Mouse (Mus musculus) spleen, embryonic (tissue): ENCODE measurements around the gene Kcns3.

Source experiments
- CTCF ChIA-PET: fragments of 350-600 bp; sonication (Branson Sonifier 250); formaldehyde crosslinking; loops from one replicate; lab custom pipeline; 2022; lab: Charles Lee

Kcns3 gene

DNA sequence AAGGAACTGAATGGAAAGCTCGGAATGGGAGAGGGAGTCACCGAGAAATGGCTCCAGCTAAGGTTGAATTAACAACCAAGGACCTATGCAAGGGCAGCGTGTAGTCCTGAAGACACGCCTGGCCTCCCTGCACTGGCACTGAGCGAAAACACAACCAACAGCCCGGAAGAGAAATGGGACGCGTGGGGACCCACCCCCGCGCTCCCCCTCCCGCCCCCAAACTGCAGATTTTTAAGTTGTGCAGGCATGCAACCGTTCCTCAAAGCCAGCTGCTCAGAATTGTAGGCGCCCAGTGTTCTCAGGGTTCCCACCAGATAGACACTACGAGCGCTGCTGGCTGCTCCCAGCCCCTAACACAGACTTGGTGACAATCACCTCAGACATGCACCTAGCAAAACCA lies at the start of gene Kcns3:
TSS of gene Kcns3 (minus strand) at position 42 of the 400 bp plus-strand sequence.
- CTCF ChIA-PET: no interaction called here

DNA sequence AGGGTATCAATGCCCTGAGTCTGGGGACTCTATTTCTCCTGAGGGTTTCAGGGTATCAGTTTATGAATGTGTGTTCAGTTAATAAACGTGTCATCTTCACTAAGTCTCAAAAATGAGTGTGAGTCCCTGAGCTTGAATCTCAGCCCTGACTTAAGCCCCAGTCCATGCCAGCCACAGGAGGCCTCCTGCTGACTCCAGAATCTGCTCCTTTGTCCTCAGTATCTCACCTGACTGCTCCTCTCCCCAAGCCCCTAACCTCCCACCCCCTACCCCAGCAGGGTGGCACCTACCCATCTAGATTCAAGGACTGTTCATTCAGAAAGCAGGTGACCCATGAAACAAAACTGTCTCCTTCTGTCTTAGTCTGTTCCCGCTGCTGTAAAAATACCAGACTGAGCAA lies 47.7 kb upstream of the Kcns3 start:
- CTCF ChIA-PET: interaction anchor here (0.7 kb wide), 1 partner anchor 86 kb away, joined by 10 read pairs; no protein-coding TSS in a partner anchor

DNA sequence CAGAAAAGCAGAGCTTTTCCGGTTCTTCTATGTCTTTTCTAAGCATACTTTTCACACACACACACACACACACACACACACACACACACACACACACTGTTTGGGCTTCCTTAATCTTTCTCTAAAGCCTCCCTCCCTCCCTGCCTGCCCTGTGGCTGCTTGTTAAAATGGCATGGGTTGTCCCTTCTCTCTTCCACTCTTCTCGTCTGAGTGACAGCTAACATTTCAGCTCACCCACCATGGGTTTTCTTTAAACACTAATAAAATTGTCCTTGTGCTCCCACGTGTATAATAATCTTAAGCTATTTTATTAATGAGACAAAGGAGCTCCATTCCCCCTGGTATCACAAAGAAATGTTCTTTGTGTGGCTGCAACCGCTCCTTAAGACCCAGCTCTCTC lies 47.2 kb upstream of the Kcns3 start:
- CTCF ChIA-PET: no interaction called here

DNA sequence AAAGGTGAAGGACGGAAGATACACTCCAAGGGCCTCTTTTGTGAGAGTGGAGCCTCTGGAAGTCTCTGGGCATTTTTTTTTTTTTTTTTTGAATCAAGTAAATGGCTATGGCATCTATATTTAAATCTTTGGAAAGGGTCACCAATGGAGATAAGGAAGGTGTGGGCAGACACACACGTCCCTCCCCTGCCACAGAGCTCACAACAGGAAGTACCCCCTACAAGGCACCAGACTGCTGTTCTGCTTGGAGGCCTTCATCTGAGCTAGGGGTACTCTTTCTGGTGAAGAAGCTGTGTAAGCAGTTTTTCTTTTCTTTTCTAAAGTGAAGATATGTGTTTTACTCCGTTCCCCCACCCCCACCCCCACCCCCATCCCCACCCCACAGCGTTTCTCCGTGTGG lies 46.0 kb upstream of the Kcns3 start:
- CTCF ChIA-PET: interaction anchor here (0.5 to 1.4 kb wide), 9 partner anchors 9 to 140 kb away, joined by 3 to 17 read pairs (median 4); no protein-coding TSS in a partner anchor

DNA sequence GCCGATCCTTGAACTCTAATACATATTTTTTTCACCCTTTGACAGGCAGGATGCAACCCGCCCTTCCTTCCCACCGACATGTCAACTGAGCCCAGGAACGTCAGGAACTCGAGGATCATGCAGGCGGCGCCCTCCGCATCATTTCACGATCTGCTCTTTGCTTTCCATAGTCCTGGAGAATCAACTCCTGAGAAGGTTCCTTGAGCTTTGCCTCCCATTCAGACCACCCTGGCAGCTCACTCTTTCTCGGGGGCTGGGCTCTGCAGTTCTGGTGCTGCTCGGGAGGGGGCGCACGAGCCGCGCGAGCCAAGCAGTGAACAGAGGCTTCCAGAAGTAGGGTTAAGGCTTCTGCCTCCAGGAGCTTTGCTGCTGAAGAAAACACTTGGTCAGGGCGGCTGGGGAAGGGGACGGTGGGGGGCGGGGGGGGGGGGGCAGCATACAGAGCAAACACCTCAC lies 45.3 kb upstream of the Kcns3 start:
- CTCF ChIA-PET: interaction anchor here (0.5 to 1.4 kb wide), 9 partner anchors 9 to 141 kb away, joined by 3 to 17 read pairs (median 4); no protein-coding TSS in a partner anchor

DNA sequence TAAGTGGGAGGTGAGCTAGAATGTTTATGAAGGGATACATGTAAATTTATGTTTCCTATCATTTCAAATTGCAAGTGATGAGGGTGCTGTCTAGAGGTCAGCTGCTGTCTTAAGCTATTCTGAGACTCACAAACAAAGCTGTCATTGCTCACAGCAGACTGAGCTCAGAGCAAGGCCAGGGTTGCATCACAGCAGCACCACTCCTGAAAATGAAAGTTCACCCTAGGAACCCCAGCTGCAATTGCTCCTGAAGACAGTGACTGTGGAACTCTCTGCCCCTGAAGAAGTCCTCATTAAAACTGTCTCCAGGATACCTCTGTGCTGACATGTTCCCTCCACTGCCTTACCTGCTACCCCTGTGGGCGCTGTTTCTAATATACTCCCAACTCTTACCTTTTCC lies 44.2 kb upstream of the Kcns3 start:
- CTCF ChIA-PET: no interaction called here

DNA sequence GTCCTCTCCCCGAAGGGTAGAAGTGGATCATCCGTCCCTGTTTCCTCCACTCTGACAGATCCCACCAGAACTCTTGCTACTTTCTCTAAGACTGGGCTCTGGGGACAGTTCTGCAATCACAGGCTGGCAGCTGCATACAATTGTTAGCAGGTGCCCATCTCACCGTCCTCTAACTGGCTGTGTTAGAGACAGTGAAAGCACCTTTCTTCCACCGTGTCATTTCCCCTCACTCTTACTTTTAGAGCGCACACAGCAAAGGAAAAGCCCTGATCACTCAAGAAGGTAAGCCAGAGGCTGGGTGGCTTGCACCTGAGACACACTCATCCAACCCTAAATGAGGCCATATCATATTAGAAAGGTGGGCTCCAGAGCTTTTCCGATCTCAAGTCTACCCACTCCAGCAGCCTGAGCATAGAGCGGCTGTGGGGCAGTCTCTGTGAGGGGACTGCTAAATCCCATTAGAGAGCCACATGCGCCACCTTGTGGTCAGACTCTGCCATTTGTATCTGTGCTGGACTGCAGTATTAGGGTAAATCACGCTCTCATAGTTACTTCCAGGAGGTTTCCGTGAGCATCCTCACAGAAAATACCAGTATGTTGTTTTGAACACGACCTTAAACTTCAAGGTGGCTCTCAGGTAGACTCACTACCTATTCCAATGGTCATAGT lies 27.8 kb upstream of the Kcns3 start:
- CTCF ChIA-PET: no interaction called here

DNA sequence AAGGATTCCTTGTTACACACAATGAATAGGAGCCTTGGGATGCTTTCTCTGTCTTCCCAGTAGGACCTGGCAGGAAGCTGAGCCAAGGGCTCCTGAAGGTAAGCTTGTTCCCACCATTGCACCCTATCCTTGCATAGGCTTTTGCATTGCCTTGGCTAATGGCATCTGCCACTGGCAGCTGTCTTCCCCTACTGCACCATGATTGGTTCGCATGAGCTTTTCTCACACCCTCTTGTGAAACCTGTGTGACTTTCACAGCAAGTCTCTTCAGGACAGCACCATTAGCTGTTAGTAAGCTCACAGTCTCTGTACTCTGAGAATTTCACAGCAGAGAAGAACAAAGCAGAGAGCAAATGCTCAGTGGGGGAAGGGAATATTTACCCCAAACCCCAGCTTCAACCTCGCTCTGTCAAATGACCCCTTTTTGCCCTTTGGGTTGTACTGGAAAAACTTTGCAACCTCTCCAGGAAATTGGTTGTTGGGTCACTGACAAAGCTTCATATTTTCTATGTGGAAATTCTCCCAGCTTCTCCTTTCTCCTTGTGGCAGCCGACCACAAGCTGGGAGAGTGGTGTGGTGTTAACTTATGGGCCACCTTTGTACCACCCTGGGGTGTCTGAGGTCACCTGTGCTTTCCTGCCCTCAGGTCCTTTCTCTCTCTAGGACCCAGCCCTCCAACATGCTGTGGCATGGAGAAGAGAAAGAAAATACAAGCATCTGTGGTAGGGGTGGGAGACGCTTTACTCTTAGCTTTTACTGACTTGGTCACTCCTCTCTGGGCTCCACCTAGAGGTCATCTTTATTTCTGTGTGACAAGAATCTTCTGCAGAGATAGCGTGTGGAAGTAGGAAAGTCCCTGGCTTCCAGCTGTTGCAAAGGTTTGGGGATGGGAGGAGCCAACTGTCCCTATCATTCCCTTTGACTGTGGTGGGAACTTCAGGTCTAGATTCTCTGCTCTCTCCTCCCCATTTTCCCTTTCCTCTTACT lies 26.8 kb upstream of the Kcns3 start:
- CTCF ChIA-PET: no interaction called here

DNA sequence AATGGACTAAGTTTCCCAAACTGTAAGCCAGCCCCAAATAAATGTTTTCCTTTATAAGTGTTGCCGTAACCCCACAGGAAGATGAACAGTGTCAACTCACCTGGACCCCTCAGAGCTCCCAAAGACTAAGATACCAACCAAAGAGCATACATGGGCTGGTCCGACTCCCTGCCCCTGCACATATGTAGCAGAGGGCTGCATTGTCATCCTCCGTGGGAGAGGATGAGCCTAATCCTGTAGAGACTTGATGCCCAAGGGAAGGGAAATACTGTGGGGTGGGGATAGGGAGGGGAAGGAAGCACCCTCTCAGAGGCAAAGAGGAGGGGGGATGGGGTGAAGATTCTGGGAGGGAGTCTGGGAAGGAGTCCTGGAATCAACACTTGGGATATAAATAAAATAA lies 7.8 kb upstream of the Kcns3 start:
- CTCF ChIA-PET: no interaction called here

DNA sequence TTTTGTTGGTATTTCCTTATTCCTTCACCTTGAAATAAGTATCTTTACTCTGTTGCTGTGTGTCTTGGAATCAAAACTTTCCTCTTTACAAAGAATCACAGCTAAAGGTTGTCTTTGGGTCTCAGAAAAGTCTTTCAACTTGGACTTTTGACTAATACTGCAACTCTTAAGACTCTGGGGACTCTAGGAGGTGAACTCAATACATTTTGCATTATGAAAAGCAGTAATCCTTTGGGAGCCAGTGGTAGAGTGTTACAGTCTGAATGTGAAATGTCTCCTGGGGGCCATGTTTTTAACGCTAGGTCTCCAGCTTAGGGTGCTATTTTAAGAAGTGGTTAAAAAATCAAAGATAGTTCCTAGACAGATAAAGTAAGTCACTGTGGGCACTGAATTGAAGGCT lies 4.3 kb upstream of the Kcns3 start:
- CTCF ChIA-PET: no interaction called here

DNA sequence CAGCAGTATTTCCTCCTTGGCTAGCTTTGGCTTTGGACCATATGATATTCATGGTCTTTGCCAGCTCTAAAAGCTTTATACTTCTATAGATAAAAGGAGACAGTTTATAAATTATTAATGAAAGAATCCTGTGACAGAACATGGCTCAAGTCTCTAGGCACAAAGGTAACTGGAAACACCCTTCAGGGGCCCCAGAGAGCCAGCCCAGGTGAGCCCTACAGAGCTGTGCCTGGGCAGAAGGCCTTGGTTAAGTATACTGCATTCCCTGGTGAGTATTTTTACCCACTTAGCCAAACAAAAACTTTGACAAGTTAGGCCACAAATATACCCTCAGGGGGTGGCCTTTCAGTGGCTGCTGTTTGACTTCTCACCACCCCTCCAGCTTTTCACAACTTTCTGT lies 2.7 kb upstream of the Kcns3 start:
- CTCF ChIA-PET: no interaction called here

DNA sequence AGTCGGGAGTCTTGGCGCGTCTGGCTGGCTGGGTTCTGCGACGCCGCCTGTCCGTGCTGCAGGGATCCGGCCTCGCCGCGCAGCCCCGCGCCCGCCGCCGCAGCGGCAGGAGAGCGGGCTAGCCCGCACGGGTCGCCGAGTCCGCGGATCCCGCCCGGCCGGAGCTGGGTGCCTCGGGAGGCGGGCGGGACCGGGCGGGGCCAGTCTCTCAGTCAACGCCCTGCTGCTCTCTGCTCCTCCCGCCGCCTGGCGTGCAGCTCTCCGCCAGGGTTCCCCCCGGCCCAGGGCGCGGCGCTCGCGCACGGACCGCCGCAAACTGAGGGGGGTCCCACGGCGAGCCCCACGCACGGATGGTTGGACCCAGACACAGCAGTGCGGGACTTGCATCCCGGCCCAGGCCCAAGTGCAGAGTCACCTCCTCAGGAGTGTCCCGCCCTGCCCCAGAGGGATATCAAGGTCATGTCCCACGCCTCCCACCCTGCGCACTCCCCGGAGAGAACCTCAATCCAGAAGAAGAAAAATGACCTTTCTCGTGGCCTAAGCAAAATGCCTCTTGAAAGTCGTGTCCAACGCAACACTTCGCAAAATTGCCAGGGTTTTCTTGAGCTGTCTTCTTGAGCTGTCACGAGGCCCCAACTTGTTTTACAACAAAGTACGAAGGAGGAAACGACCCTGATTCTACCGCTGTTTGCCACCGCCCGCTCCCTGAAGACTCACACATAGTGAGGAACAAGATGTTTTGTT lies 492 bp downstream of the Kcns3 start:
- CTCF ChIA-PET: no interaction called here

DNA sequence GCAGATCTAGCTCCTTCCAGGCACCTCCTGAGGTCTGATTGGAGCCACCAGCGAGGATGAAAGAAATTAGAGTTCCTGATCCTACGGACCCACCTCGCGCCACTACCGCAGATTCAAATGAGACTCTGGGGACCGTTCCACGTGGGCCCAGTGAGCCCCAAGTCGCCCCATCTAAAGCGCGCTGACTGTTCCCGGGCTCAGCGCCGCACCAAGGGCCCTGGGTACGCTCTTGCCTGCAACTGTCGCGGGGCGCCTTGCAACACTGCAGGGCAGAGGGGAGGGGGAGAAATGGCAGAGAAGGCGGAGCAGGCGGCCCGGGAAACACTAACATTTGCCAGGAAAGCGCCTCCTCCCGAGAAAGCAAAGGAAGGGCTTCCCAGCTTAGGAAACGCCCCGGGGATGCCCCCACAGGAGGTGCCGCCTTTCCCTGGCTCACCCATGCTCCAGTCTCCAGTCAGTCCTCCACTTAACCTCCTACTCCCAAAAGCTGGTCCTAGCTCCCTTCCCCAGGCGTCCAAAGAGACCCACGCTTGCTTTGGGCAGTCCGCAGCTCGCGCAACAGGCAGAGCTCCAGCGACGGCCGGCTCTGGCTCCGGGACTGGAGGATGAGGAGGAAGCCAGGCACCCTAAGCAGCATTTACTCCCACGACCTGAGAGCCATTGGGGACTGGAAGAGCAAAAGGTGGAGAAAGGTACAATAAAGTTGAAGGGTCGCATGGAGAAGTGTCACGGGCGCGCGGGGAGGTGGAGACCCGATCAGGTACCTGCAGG lies 1.2 kb downstream of the Kcns3 start:
- CTCF ChIA-PET: no interaction called here

DNA sequence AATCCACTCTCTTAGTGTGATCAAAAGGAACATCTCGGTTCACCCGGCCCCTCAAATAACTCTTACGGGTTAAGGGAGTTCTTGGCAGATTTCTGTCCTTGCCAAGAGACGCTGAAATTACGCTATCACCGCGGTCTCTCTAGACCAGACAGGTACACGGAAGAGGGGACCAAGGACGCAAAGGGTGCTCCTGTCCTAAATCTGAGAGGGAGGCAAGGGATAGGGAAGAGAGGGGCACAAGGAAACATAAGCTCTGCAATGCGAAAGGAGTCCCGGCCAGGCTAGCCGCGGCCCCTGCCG lies 1.8 kb downstream of the Kcns3 start:
- CTCF ChIA-PET: no interaction called here

DNA sequence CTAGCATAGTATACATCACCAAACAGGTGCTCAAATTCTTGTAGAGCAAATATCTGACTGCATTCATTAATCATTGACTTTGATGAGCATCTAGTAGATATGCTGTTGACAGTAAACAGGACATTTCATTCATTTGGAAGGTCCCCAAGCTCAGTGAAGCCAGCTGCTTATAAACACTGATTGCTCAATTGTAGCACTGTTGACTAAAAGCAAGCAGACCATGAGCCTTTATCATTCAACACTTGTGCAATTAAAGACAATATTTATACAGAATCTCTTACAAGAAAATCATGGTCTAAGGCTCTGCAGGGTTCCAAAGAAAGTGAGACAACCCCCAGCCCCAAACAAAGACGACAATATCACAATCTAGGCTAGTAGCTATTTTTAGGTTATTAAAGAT lies 6.0 kb downstream of the Kcns3 start:
- CTCF ChIA-PET: no interaction called here

DNA sequence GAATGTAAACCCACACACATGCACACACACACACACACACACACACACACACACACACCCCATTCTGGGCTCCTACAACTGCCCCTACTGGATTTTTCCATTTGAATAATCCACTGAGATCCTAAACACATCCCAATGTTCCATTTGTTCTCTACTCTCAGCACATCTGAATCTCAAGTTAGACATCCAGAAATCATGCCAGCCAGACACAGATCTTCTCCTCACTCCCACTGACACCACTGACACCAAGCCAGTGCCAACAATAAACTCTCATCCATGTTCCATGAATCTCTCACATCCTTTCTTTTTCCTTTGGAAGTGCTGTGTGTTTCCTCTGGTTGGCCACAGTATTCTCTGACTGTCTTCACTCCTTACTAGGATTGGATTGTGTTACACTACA lies 18.4 kb downstream of the Kcns3 start:
- CTCF ChIA-PET: no interaction called here

DNA sequence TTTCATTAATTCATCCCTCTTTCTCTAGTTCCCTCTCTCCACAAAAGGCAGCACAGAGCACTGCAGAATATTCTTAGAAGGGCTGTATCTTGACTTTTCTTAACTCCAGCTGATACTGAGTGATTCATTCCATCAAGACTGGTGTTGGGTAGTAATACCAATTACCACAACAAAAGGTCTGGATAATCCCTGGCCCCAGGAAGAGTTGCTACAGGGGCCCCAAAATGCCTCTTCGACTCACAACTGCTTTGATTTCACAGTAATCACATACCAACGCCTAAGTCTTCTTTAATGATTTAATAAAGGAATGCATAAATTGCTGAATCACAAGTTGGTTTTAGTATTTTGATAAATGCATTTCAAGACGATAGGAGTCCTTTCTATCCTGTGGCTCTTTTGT lies 21.7 kb downstream of the Kcns3 start:
- CTCF ChIA-PET: no interaction called here

DNA sequence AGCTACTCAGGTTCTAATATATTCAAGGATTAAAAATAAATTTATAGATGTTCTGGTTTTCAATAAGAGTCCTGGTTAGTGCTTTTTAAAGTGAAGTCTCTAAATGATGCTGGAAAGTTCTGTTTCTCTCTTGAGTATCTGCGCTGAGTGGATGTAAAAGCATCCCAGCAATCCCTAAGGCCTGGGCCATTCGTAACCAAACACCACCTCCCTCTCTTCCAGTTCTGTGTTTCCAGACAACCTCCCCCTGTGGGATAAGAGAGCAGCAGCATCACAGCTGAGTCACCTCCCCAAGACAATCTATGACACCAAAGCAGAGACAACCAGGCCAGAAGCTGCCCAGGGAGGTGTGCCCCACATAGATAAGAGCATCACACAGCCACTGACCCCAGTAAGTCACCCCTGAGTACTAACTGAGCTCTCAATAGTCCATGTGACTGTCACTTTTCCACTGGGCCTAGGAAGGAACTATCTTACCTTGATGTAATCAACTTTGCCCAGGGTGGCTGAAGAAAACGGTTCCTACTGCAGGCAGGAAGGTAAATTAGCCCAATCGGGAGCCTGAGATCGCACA lies 24.6 kb downstream of the Kcns3 start:
- CTCF ChIA-PET: no interaction called here

DNA sequence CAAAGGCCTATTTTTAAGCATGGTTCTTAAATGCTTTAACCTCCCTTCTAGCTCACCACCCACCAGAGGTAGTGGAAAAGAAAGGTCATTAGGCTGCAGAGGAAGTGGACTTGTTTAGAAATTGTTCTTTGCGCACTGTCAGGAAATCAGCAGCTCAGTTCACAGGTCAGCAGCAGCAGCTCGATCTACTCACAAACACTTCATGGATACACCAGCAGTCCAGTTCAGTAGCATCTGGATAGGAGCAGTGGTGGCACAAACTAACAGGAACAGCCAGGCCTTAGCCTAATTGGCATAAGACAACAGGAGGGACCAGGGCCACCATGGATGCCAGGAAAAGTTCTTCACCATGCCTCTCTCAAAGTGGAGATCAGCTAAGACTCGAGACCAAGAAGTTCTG lies 49.3 kb downstream of the Kcns3 start:
- CTCF ChIA-PET: no interaction called here

DNA sequence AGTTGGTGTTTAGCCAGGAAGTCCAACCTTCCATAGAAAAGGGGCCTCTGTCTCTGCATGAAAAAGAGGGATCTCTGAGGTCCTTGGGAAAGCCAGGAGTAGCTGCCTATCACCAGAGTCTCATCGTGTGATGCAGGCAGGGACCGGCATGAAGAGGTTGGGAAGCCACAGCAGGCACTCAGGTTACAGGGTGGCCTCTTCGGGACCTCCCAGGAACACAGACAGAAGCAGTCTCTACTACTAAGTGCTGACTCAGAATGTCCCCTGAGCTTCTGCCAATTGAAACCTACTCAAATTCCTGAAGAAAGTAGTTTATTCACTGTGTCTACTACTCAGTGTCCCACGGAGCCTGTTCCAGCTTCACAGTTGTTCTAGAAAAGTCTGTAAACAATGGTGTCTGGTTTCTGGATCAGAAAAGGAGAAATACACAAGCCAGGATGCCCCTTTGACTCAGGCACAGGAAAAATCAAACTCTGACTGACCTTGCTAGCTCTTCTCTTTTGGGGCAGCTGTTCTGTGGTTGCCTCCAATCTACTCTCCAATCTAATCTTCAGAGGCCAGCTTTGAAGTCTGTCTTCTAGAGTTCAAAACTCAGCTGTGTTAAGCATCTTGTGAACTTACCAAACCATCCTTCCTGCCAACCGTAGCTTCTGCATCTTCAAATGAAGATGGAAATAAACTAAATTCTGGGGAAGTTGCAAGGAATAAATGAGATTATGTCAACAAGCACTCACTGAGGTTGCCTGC lies 62.1 kb downstream of the Kcns3 start:
- CTCF ChIA-PET: no interaction called here
